Mouse (Mus musculus): ENCODE data around the gene Tsx. TPM values are rescaled to one million over a fixed set of nuclear protein-coding genes. Genes with fewer than 3 reads are reported as not detected.

Tsx gene
- polyA plus RNA-seq, 1 experiment from 2014 or later, result 0.34 TPM

DNA sequence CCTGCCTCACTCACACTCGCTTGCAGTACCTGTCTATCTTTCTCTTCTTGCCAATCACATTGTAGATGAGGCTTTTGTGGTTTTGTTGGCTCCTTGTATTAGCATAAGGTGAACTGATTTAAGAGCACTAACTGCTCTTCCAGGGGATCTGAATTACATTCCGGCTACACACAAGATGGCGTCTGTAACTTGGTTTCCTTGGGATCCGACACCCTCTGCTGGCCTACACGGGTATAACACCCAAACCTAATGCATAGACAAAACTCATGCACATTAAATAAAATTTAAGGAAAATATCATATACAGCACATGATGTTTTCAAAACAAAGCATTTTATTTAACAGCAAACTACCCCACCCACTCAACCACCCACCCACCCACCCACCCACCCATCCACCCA, 45.8 kb downstream of the Tsx start:
- H3K4me2 ChIP-seq (ENCODE audit: low read length), result no peak overlapping the region
- TF ChIP-seq CTCF (IDR thresholded peaks at IDR 0.05; ENCODE audit: low read depth), result peak; percentile 46; the same call in 1 of the 2 replicates
- no peaks in the 10 kb centered on the region for H3K9me3 ChIP-seq (replicated peaks; ENCODE audit: low read length)
- H3K9ac ChIP-seq (ENCODE audit: low read depth, low read length), result no peak overlapping the region
- no peak overlapping the region for H3K4me3 ChIP-seq (replicated peaks; ENCODE audit: low read depth, low read length)
- 74% methylated on average over 5 of the region's 5 CpGs for WGBS
- no peaks in the 10 kb centered on the region for H3K36me3 ChIP-seq (ENCODE audit: insufficient read depth, low read length)
- DNase-seq (ENCODE audit: low spot score) (no peak), ATAC-seq (replicated peaks; ENCODE audit: low FRiP score, low read depth) (no peak)
- H3K27ac ChIP-seq, result no peak overlapping the region
- H3K4me1 ChIP-seq (replicated peaks; ENCODE audit: insufficient read depth, low read length), result no peaks in the 10 kb centered on the region
- H3K27me3 ChIP-seq (ENCODE audit: insufficient read depth, low read length), result no peaks in the 10 kb centered on the region

DNA sequence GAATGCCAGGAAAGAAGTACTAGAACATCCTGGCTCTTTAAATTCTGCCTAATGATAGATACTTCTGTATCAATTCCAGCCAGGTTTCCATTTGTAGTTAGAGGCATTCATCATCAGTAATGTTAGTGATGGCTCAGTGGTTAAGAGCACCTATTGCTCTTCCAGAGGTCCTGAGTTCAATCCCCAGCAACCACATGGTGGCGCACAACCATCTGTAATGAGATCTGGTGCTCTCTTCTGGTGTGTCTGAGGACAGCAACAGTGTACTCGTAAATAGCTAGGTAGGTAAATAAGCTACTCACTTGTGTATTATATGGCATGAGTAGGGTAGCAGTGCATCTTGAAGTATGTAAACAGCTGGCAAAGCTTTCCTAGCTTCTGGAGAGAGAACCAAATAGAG, 54.7 kb downstream of the Tsx start:
- Histone ChIP-seq H3K4me3 (replicated peaks; ENCODE audit: low read depth, low read length) (no peak overlapping the region), H3K27ac (no peak overlapping the region), H3K4me1 (replicated peaks; ENCODE audit: insufficient read depth, low read length) (no peaks in the 10 kb centered on the region), H3K9ac (ENCODE audit: low read depth, low read length) (no peak overlapping the region), H3K36me3 (ENCODE audit: insufficient read depth, low read length) (no peaks in the 10 kb centered on the region), H3K4me2 (ENCODE audit: low read length) (no peak overlapping the region), H3K27me3 (ENCODE audit: insufficient read depth, low read length) (no peaks in the 10 kb centered on the region), H3K9me3 (replicated peaks; ENCODE audit: low read length) (no peaks in the 10 kb centered on the region)
- no peak for DNase-seq (ENCODE audit: low spot score)
- 79% methylated on average over 2 of the region's 2 CpGs for WGBS
- no peak; the same call in 1 of the 2 replicates for TF ChIP-seq CTCF (IDR thresholded peaks at IDR 0.05; ENCODE audit: low read depth)
- no peak for ATAC-seq (replicated peaks; ENCODE audit: low FRiP score, low read depth)

DNA sequence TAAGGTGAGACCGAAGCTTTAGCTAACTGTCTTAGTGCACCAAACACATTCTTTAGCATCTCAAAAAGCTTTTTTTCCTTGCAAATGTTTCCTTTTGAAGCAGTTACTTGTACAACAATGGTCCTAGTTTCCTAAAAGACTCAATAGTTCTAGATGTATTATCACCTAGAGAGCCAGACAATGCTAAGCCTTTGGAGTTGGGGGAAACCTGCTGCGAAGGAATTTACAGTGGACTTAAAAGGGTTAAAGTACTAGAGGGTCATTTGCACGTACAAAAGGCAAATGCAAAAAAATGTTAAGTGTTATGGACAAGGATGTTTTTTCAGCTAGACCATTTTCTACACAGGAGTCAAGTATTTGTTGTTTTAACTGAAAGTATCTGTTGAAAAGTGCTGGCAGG, 58.1 kb downstream of the Tsx start:
- H3K4me3 ChIP-seq (replicated peaks; ENCODE audit: low read depth, low read length), result no peak overlapping the region
- H3K36me3 ChIP-seq (ENCODE audit: insufficient read depth, low read length), result no peaks in the 10 kb centered on the region
- no peak for TF ChIP-seq CTCF (IDR thresholded peaks at IDR 0.05; ENCODE audit: low read depth)
- ATAC-seq (replicated peaks; ENCODE audit: low FRiP score, low read depth) (no peak), DNase-seq (ENCODE audit: low spot score) (no peak)
- no peak overlapping the region for H3K9ac ChIP-seq (ENCODE audit: low read depth, low read length)
- H3K4me2 ChIP-seq (ENCODE audit: low read length), result no peak overlapping the region
- H3K4me1 ChIP-seq (replicated peaks; ENCODE audit: insufficient read depth, low read length), result no peaks in the 10 kb centered on the region
- H3K27me3 ChIP-seq (ENCODE audit: insufficient read depth, low read length), result no peaks in the 10 kb centered on the region
- WGBS, result 69% methylated on average over 3 of the region's 3 CpGs
- no peaks in the 10 kb centered on the region for H3K9me3 ChIP-seq (replicated peaks; ENCODE audit: low read length)
- no peak overlapping the region for H3K27ac ChIP-seq

Other genes with a start within 250 kb of the Tsx start
- gene Nap1l2, start 227.8 kb upstream of the Tsx start, polyA plus RNA-seq (2015; fragmentation: Nextera tagmentation; extraction: Ambion mirVana), result 0.59 and 0.77 TPM in 2 replicates
- gene Cdx4, start 93.1 kb upstream of the Tsx start, polyA plus RNA-seq (2015; fragmentation: Nextera tagmentation; extraction: Ambion mirVana), result not detected in 2 replicates
- gene Chic1, start 58.0 kb upstream of the Tsx start, polyA plus RNA-seq (2015; fragmentation: Nextera tagmentation; extraction: Ambion mirVana), result 1.6 and 2.0 TPM in 2 replicates
- gene Gm26992, start 7.5 kb downstream of the Tsx start, polyA plus RNA-seq (2015; fragmentation: Nextera tagmentation; extraction: Ambion mirVana), result not detected in 2 replicates
- not detected in 2 replicates for gene Zcchc13, start 216.1 kb downstream of the Tsx start, polyA plus RNA-seq (2015; fragmentation: Nextera tagmentation; extraction: Ambion mirVana)